Mouse (Mus musculus) midbrain, embryonic 14.5 days (tissue): ENCODE measurements around the gene Nr2f6. TPM values are rescaled to one million over a fixed set of nuclear protein-coding genes. Genes with fewer than 3 reads are reported as not detected.

Experiments
- ATAC-seq: fragments of 200-750 bp; cut with Nextera tagmentation; 2 replicates; pipeline ENCODE4 v1.8.0; 2017; ENCODE audit warnings: moderate number of reproducible peaks, moderate library complexity; ENCODE audit not compliant: low FRiP score, low TSS enrichment
- DNase-seq: peaks from one replicate; pipeline ENCODE4 v3.0.0-alpha.2; 2015
- H3K27ac ChIP-seq: fragments of 300-500 bp; sonication (generic); replicated peaks from 2 replicates; pipeline ENCODE4 v1.5.1; 2014; ENCODE audit warnings: mild to moderate bottlenecking, low read depth, low read length, moderate library complexity
- H3K27me3 ChIP-seq: fragments of 300-500 bp; sonication (generic); 2 replicates; pipeline ENCODE4 v1.6.1; 2014; ENCODE audit warnings: low read length, control low read depth, mixed read lengths; ENCODE audit not compliant: control insufficient read depth, insufficient read depth
- H3K36me3 ChIP-seq: fragments of 300-500 bp; sonication (generic); 2 replicates; pipeline ENCODE4 v1.6.1; 2014; ENCODE audit warnings: low read length, control low read depth; ENCODE audit not compliant: control insufficient read depth, insufficient read depth
- H3K4me1 ChIP-seq: fragments of 300-500 bp; sonication (generic); 2 replicates; pipeline ENCODE4 v1.6.1; 2014; ENCODE audit warnings: mild to moderate bottlenecking, antibody characterized with exemption, low read length, control low read depth; ENCODE audit not compliant: control insufficient read depth, insufficient read depth
- H3K4me2 ChIP-seq: fragments of 300-500 bp; sonication (generic); 2 replicates; pipeline ENCODE4 v1.6.1; 2014; ENCODE audit warnings: mild to moderate bottlenecking, low read length, moderate library complexity
- H3K4me3 ChIP-seq: fragments of 300-500 bp; sonication (generic); replicated peaks from 2 replicates; pipeline ENCODE4 v1.5.1; 2014; ENCODE audit warnings: low read depth, low read length
- H3K9ac ChIP-seq: fragments of 300-500 bp; sonication (generic); replicated peaks from 2 replicates; pipeline ENCODE4 v1.6.1; 2014; ENCODE audit warnings: mild to moderate bottlenecking, low read length, moderate library complexity
- H3K9me3 ChIP-seq: fragments of 300-500 bp; sonication (generic); 2 replicates; pipeline ENCODE4 v1.6.1; 2016; ENCODE audit warnings: low read length, control low read depth, mixed read lengths; ENCODE audit not compliant: control insufficient read depth
- WGBS: fragments of 180-500 bp; shearing (Covaris S2); extraction: QIAGEN DNeasy Blood & Tissue Kit; methylation state at CpG from one replicate; pipeline ENCODE4 v1.1.7; 2014; 5-methylcytosine and 5-hydroxymethylcytosine counted together
- polyA plus RNA-seq: library from polyadenylated mRNA; unstranded; fragments of >200 nt; fragmentation: Nextera tagmentation; extraction: Ambion mirVana; gene quantifications from 2 replicates; pipeline ENCODE4 v1.2.1, GENCODE M21; 2014

Gene Nr2f6
- polyA plus RNA-seq, 1 experiment from 2014 or later, result 29.4 TPM

DNA sequence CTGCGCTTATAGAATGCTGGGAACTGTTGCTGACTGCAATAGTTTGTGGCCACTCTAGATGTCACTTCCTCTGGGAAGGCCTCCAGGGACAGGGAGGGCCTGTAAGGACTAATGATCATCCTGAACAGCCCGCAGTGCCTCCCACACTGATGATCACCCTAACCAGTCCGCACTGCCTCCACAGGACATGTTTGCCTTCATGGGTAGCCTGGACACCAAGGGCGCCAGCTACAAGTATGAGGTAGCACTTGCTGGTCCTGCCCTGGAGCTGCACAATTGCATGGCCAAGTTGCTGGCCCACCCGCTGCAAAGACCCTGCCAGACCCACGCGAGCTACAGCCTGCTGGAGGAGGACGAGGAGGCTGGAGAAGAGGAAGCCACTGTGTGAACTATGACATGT, 22.3 kb upstream of the Nr2f6 start:
- peaks cover 13% of the 10 kb centered on the region; the same call in 1 of the 2 replicates for H3K36me3 ChIP-seq
- peaks cover 11% of the 10 kb centered on the region for H3K4me1 ChIP-seq
- no peak overlapping the region for H3K4me3 ChIP-seq
- no peaks in the 10 kb centered on the region for H3K9me3 ChIP-seq
- WGBS, result 91% methylated on average over 8 of the region's 8 CpGs
- DNase-seq (no peak), ATAC-seq (no peak)
- no peak overlapping the region for H3K4me2 ChIP-seq
- H3K27me3 ChIP-seq, result no peaks in the 10 kb centered on the region
- H3K9ac ChIP-seq, result no peak overlapping the region
- H3K27ac ChIP-seq, result no peak overlapping the region

DNA sequence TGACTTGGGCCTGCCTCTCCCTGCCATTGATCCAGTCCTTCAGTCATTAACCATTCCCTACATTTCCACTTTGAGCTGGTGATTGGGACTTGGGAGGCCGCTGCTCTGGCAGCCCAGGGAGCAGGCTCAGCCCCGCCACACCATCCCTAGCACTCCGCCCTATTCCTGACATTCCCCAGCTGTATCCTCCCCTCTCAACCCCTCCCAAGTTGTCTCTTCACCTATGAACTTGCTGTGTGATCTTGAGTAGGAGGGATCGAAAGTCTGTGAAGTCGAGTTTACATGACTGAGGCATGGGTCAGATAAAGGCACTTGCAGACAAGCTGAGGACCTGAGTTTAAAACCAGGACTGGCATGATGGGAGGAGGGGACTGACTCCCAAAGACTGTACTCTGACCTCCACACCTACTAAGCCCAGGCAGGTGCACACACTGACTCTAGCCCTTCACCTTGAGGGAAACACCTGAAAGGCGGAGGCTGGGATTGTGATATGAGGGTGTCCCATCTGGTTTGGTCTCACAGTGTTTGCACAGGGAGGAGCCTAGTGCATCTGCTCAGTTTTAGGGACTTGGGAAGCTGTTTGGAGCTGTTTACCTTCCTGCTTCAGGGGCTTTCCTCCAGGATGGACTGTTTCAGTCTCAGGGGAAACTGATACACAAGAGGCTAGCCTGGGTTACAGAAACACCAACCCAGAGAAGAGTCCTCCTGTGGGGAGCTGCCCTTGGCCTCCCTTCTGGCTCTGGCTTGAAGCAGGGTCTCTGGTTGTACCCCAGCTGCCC, 21.5 kb upstream of the Nr2f6 start:
- no peak overlapping the region for H3K27ac ChIP-seq
- ATAC-seq (no peak), DNase-seq (no peak)
- H3K4me1 ChIP-seq, result peaks cover 11% of the 10 kb centered on the region
- peaks cover 18% of the 10 kb centered on the region for H3K36me3 ChIP-seq
- H3K4me3 ChIP-seq, result no peak overlapping the region
- H3K9ac ChIP-seq, result no peak overlapping the region
- H3K27me3 ChIP-seq, result no peaks in the 10 kb centered on the region
- no peak overlapping the region for H3K4me2 ChIP-seq
- WGBS, result 90% methylated on average over 6 of the region's 6 CpGs
- no peaks in the 10 kb centered on the region for H3K9me3 ChIP-seq

- Histone ChIP-seq H3K36me3 (peaks cover 20% of the 10 kb centered on the region), H3K4me2 (no peak overlapping the region)
- ATAC-seq, result no peak
These were observed 20.7 kb upstream of the Nr2f6 start for GRCm38 (mm10) chr8:71402446-71402964.

DNA sequence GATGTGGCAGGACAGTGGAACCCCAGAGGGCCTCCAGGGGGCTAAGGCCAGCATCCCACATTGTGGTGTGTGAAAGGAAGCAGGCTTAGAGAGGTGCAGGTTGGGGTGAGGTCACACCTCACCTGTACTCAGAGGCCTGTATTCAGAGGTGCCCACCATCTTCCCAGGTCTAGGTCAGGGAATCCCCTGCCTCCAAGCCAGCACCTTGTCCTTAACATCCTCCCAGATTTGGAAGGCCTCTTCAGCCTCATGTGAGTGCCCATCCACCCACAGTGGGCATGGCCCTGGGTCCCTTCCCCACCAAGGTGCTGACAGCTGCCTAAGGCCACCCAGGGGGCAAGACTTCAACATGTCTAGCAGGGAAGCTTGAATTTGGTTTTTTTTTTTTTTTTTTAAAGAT, 19.7 kb upstream of the Nr2f6 start:
- no peaks in the 10 kb centered on the region for H3K9me3 ChIP-seq
- ATAC-seq, result no peak
- peaks cover 14% of the 10 kb centered on the region for H3K4me1 ChIP-seq
- H3K27me3 ChIP-seq, result no peaks in the 10 kb centered on the region
- no peak overlapping the region for H3K4me3 ChIP-seq
- DNase-seq, result no peak
- peaks cover 20% of the 10 kb centered on the region for H3K36me3 ChIP-seq
- no peak overlapping the region for H3K9ac ChIP-seq
- H3K4me2 ChIP-seq, result no peak overlapping the region
- H3K27ac ChIP-seq, result no peak overlapping the region

More at GRCm38 (mm10) chr8:71402446-71402964, 20.7 kb upstream of the Nr2f6 start:
- DNase-seq, result no peak
- Histone ChIP-seq H3K4me3 (no peak overlapping the region), H3K9me3 (no peaks in the 10 kb centered on the region), H3K4me1 (peaks cover 15% of the 10 kb centered on the region), H3K27ac (no peak overlapping the region), H3K27me3 (no peaks in the 10 kb centered on the region), H3K9ac (no peak overlapping the region)
- 88% methylated on average over 9 of the region's 9 CpGs for whole genome bisulfite sequencing

DNA sequence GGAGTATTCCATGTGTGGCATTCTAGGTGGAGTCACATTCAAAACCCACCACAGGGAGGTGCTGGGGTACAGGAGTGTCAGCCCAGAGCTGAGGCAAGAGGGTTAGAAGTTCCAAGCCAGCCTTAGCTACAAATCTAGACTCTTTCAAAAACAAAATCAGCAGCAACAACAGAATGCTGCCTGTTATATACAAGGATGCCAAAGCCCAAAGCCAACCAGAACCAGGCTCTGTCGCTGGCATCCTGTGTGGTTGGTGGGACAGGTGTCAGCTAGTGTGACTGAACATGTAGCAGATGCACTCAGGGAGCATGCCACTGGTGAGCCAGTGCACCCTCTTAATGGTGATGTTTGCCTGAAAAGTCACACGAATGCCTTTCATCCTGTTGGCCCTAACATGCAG, 19.1 kb upstream of the Nr2f6 start:
- 95% methylated on average over 2 of the region's 2 CpGs for WGBS
- Histone ChIP-seq H3K27ac (no peak overlapping the region), H3K9me3 (no peaks in the 10 kb centered on the region), H3K9ac (no peak overlapping the region), H3K36me3 (peaks cover 20% of the 10 kb centered on the region), H3K4me3 (no peak overlapping the region), H3K4me1 (peaks cover 8% of the 10 kb centered on the region; the same call in 1 of the 2 replicates), H3K4me2 (no peak overlapping the region), H3K27me3 (no peaks in the 10 kb centered on the region)
- DNase-seq (no peak), ATAC-seq (no peak)

- Histone ChIP-seq H3K4me2 (peak overlapping the region; percentile 90), H3K9me3 (no peaks in the 10 kb centered on the region), H3K36me3 (peaks cover 17% of the 10 kb centered on the region), H3K4me1 (peaks cover 8% of the 10 kb centered on the region; the same call in 1 of the 2 replicates), H3K4me3 (peak overlapping the region; percentile 56), H3K9ac (no peak overlapping the region), H3K27me3 (no peaks in the 10 kb centered on the region), H3K27ac (no peak overlapping the region)
- 88% methylated on average over 12 of the region's 12 CpGs for WGBS
- DNase-seq, result no peak
- ATAC-seq, result no peak
These were observed 15.9 kb upstream of the Nr2f6 start for GRCm38 (mm10) chr8:71397701-71398100.

- Histone ChIP-seq H3K9me3 (no peaks in the 10 kb centered on the region), H3K4me2 (peak within 1 kb of the TSS; percentile 90), H3K4me3 (peak within 1 kb of the TSS; percentile 56), H3K9ac (peak within 1 kb of the TSS; percentile 57), H3K27me3 (no peaks in the 10 kb centered on the region), H3K27ac (peak within 1 kb of the TSS; percentile 39; the same call in 1 of the 2 replicates), H3K36me3 (peaks cover 17% of the 10 kb centered on the region), H3K4me1 (peaks cover 8% of the 10 kb centered on the region; the same call in 1 of the 2 replicates)
- DNase-seq (peak; percentile 97), ATAC-seq (peak; percentile 97)
- WGBS, result under 1% methylated on average over 34 of the region's 34 CpGs
These were observed 15.0 kb upstream of the Nr2f6 start, which contains the start of gene Babam1 for GRCm38 (mm10) chr8:71396639-71397305. Babam1 (plus strand) TSS chr8:71396861.

- H3K27me3 ChIP-seq, result no peaks in the 10 kb centered on the region
- no peaks in the 10 kb centered on the region for H3K9me3 ChIP-seq
- H3K4me1 ChIP-seq, result peaks cover 8% of the 10 kb centered on the region; the same call in 1 of the 2 replicates
- H3K4me2 ChIP-seq, result peak within 1 kb of the TSS; percentile 90
- H3K4me3 ChIP-seq, result peak within 1 kb of the TSS; percentile 56
- H3K9ac ChIP-seq, result no peak within 1 kb of the TSS
- no peak for ATAC-seq
- peak within 1 kb of the TSS; percentile 39; the same call in 1 of the 2 replicates for H3K27ac ChIP-seq
- no peak for DNase-seq
- WGBS, result 90% methylated on average over 9 of the region's 9 CpGs
- H3K36me3 ChIP-seq, result peaks cover 14% of the 10 kb centered on the region
These were observed 13.9 kb upstream of the Nr2f6 start, which contains the start of gene Ushbp1 for GRCm38 (mm10) chr8:71395629-71396028. Ushbp1 (minus strand) TSS chr8:71395802.
